Mouse (Mus musculus): ENCODE measurements at regions not wholly inside any gene's neighbourhood (a gene's known extent, or its start where the extent isn't known, plus 50 kb on each side); places are given as distances from the start of the nearest gene placed in this dataset.

DNA sequence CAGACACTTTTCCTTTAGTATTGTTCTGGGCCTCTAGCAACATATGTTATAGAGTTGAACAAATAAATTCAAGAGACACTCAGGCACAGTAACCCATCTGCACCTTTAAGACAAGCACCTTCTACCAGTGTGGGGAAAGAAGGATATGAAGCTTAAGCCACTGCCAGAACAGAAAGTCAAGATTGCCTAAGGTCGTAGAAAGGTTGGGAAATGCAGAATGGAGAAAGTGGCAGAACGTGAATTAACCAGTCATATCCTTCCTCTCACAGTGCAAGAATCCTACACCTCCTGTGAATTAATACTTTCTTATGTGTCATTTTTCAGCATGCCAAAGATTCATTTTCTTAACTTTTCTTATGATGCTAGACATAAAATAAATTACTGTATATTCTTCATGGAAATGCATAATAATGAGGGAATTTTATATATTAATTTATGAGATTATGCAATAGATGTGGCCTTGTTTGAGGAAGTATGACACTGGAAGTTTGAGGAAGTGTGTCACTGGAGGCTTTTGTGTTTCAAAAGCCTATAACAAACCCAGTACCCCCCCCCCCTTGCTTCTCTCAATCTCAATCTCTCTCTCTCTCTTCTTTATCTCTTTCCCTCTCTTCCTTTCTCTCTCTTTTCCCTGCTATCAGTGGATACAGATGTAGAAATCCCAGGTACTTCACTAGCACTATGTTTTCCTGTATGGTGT is 361.6 kb upstream of the Edil3 start:
- TF ChIP-seq MYOD1 (IDR thresholded peaks at IDR 0.05; ENCODE audit: control insufficient read depth in 1 of 3, insufficient read length in 2 of 3, low read depth in 2 of 3) (no peak), POLR2A (IDR thresholded peaks at IDR 0.05; ENCODE audit: insufficient read length, low read depth) (no peak), MAX (IDR thresholded peaks at IDR 0.05; ENCODE audit: low read depth) (no peak), TCF12 (IDR thresholded peaks at IDR 0.05; ENCODE audit: insufficient read depth, poor library complexity, severe bottlenecking) (no peak), POLR2AphosphoS2 (IDR thresholded peaks at IDR 0.05; ENCODE audit: insufficient read length, low read depth) (no peak), USF1 (IDR thresholded peaks at IDR 0.05; ENCODE audit: low read depth) (no peak), MYOG (IDR thresholded peaks at IDR 0.05; ENCODE audit: control insufficient read depth in 1 of 3, insufficient read depth in 1 of 3, insufficient read length in 2 of 3, low read depth in 2 of 3) (no peak), E2F4 (IDR thresholded peaks at IDR 0.05; ENCODE audit: insufficient read depth) (no peak), REST (IDR thresholded peaks at IDR 0.05; ENCODE audit: insufficient read depth, insufficient read length) (no peak), CEBPB (IDR thresholded peaks at IDR 0.05; ENCODE audit: insufficient read depth, poor library complexity, severe bottlenecking) (no peak)
